Mouse (Mus musculus) inflammation-experienced regulatory T-cells (primary cell): ENCODE results near the gene Rad17. TPM values are rescaled to one million over a fixed set of nuclear protein-coding genes. Genes with fewer than 3 reads are reported as not detected.

Experiments
- polyA plus RNA-seq, 2 experiments: library from polyadenylated mRNA; unstranded; fragments of 100-300 nt; shearing (Covaris generic); gene quantifications; one replicate each; pipeline ENCODE4 v1.2.1; 2017

The Rad17 gene
- polyA plus RNA-seq, result 10 to 100 TPM; 24.5 to 30.6 TPM

GRCm38 (mm10) chr13:100650550-100651438 lies at the start of gene Rad17, which contains the start of gene Ak6:
Gene Rad17, minus strand, starts transcription at chr13:100651051.
Gene Ak6, plus strand, starts transcription at chr13:100650979.

DNA sequence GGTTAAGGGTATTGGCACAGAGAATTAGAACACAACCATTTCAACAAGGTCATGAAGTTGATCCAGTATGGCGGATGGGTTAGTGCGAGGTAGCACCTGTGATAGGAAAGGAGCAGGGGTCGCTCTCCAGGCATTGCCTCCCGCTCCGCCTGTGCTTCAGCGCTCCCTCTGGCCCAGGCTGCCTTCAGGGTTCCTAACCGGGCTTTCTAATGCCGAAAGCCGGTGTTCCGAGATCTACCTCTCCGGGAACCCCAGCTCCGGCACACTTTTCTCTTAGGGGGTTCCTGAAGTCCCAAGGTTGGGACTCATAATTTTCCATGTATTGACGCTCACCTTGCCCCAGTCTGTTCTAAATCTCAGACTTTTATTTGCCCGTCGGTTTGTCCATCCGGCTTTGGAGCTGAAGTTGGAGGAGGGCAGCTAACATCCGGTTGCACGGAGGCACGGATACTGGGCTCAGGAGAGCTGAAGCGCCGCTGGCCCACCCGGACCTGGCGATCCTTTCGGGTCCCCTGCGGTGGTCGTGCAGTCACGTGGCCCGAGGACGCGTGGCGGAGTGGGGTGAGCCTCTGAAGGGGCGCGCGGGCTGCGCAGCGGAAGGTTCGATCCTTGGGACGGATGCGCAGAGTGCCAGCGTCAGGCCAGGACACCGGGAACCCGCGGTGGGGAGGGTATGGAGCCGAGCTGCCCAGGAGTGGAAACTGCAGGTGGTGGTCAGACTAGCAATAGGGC lies 18.6 kb upstream of the Rad17 start, which contains the start of gene Ccdc125:
Gene Ccdc125 (plus strand): TSS at position 427 of the 732 bp plus-strand sequence.

DNA sequence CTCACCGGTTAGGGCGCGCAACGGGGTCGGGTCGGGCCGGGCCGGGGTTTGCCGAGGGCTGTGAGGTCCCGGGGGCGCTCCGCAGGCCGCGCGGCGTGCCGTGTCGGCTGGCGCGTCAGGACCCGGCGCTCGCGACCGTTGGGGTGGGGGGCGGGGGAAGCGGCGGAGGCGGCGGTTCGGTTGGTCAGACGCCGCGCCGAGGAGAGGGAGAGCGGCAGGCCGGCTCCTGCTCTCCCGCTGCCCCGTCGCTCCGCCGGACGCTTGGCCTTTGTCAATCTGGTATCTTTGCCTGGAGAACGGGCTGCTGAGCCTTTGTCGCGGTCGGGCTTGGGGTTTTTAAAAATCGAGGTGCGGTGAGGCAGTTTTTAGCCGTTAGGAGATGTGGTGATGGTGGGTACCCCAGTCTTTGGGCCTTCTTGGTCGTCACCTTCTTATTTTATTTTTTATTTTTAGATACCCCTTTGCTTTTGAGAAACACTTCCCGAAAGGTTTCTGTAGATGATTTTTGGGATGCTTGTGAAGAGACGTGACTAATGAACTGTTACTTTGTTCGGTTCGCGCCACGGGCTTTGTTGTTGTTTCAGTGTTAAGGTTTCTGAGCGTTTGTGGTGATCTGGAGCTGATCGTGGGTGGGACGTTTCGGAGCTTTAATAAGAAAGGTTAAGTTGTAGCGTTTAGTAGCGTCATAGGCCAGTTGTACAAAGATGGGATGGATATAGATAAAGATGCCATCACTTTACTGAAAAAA lies 762 bp upstream of the Rad17 start, which contains the start of gene Taf9:
Gene Taf9 (plus strand): TSS at position 141 of the 748 bp plus-strand sequence.

DNA sequence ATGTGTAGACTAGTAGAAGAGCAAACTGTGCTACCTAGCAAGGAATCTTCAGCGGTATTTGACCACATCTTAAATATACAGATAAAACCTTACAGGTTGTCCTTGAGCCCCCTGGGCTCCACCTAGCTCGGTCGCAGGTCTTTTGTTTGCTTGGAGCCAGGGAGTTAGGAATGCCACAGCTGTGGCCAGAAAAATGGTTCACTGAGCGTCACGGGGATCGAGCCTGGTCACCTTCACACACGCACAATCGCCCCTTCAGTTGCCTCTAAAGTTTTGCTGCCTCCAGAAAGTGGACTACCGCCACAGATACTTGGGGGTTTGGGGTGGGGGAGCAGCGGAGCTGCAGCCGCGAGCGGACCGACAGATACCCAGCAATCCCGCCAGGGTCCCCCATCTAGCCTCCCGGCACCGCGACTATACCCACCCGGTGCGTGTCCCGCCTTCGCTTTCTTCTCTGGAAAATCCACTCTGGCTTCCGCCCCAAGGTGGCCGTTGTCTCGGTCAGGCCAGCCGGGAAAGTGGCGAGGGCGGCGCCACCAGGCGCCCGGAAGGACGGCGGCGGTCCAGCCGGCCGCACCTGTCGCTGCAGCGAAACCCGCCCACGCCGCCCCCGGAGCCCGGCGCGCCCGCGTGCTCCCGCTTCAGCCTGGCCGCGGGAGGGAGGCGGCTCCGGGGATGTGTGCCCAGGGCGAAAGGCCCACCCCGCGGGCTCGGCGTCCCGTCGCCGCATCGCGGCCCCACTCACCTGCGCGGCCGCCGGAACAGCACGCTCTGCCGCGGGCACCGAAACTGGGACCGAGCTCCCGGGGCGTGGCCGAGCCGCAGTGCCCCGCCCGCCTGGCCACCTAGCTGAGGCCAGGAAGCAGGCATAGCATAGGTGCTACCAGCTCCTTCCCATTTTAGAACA lies 34.4 kb downstream of the Rad17 start, which contains the start of gene Marveld2:
Gene Marveld2 (minus strand): TSS at position 791 of the 907 bp plus-strand sequence.

Other genes with a start within 250 kb of the Rad17 start
- under 1 TPM in 1 of 2 experiments, not detected in 1; 0.24 TPM for gene Naip1, start 198.2 kb downstream of the Rad17 start, polyA plus RNA-seq
- gene Gtf2h2, start 158.5 kb downstream of the Rad17 start, polyA plus RNA-seq, result 10 to 100 TPM; 54.0 to 58.2 TPM
- 1 to 10 TPM; 1.4 to 3.8 TPM for gene Ocln, start 98.3 kb downstream of the Rad17 start, polyA plus RNA-seq
- 10 to 100 TPM in 1 of 2 experiments, 1 to 10 TPM in 1; 9.3 to 11.7 TPM for gene Marveld2, start 34.1 kb downstream of the Rad17 start, polyA plus RNA-seq
- 100 to 1,000 TPM; 100 to 126 TPM for gene Ak6, start 72 bp downstream of the Rad17 start, polyA plus RNA-seq
- 1 to 10 TPM; 2.8 to 6.3 TPM for gene Taf9, start 528 bp upstream of the Rad17 start, polyA plus RNA-seq
- gene Ccdc125, start 18.7 kb upstream of the Rad17 start, polyA plus RNA-seq, result 10 to 100 TPM; 23.1 to 26.7 TPM
- 10 to 100 TPM; 80.4 to 85.6 TPM for gene Cdk7, start 79.9 kb upstream of the Rad17 start, polyA plus RNA-seq
- gene Mrps36, start 93.6 kb upstream of the Rad17 start, polyA plus RNA-seq, result 10 to 100 TPM; 81.1 to 88.2 TPM
- gene Cenph, start 124.8 kb upstream of the Rad17 start, polyA plus RNA-seq, result 1 to 10 TPM; 2.1 to 3.7 TPM
- 1 to 10 TPM; 2.4 to 4.6 TPM for gene Ccnb1, start 135.5 kb upstream of the Rad17 start, polyA plus RNA-seq
- gene Slc30a5, start 182.4 kb upstream of the Rad17 start, polyA plus RNA-seq, result 10 to 100 TPM; 50.6 to 55.0 TPM